Mouse (Mus musculus) mouse embryonic stem cell (cell line): ENCODE data around the gene Mas1.

Source experiments
- in situ Hi-C, 2 experiments: fragments of 300-500 bp; cut with MboI; formaldehyde crosslinking; loops; 1 replicate in 1 of 2; 3 replicates in 1 of 2; pipeline ENCODE4 v1.14.3; 2019 to 2020; ENCODE audit warnings: low sequenced_read_pairs in 2 of 2, low pct_unique_long_range_greater_than_20kb in 1 of 2, mixed read lengths in 1 of 2; ENCODE audit not compliant: unreplicated experiment in 1 of 2

Mas1 gene

DNA sequence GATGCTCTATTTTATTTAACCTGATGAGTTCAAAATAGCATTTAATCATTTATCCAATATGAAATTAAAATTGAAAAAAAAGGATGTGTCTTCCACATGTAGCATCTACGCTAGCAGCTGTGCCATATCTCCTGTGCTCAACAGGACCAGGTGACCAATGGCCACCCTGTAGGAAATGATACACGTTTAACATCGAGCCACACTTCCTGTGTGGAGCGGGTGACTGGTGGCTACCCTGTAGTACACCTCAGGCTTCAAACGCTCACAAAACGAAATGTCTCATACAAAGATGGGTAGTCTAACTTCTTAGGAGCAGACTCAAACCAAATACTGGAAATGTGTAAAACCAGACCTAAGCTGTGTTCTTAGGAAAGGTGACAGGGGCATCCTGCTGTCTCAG, 24.1 kb downstream of the Mas1 start:
- in situ Hi-C loops, result no loop called here

DNA sequence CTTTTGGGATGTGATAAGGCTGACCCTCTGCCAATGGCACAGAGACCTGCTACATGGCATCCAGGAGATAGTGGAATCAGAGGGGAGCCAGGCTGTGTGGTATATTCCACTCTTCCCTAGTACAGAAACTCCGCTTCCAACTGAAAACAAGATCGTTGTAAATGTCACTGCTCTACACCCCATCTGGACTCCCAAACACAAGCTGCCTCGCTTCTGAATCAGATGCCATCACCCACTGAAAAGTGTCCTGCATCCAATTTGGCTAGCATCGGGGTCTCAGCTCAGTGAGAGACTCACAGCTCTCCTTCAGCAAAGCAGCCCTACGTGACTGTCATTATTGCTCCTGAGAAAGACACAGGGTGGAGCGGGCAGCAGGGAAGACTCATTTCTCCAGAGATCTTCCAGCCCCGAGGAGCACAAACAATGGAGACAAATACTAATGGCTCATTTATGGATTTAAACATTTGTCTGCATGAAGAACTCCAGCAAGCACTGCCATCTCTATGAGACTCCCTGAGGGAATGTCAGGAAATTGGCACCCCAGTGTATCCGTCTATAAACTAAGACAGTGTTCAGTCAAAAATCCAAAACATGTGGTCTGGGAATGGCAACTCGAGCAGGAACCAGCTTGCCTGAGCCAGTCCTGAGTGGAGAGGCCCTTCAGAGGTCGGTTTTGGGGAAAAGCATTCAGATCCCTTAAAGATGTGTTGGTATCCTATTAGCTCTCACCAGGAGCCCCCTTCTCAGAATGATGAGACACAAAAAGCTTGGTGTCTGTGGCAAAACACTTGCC, 28.3 kb downstream of the Mas1 start:
- in situ Hi-C loops, result no loop called here

DNA sequence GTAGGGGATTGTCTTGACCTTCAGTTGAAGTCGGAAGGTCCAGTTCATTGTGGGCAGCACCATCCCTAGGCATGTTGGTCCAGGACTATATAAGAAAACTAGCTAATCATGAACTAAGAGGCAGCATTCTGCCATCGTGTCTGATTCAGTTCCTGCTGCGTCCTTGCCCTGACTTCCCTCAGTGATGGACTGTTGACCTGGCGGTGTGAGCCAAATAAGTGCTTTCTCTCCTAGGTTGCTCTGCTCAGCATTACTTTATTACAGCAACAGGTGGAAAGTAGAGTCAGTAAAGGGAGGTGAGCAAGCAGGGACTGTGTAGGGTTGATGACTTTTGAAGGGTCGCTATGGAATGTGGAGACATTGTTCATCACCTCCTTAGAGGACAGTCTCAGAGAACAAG, 32.2 kb downstream of the Mas1 start:
- in situ Hi-C loops, result no loop called here

DNA sequence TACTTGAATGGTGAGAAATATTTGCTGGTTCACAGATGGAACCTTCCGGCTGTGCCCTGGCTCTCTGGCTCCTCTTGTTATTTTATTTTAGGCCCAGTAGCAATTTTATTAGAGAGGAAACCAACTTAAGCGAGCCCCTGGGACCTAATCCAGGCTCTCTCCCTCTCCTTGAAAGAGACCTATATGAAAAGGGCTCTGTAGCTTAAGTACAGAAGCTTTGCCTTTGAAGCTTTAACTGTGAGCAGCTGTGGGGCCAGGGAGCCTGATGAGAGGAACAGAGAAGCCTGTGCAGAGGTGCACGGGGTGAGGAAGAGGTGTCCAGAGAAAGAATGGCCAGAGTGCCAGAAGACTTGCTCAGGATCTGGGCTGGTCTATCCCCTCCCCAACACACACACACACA, 33.1 kb downstream of the Mas1 start:
- in situ Hi-C loops, result no loop called here

DNA sequence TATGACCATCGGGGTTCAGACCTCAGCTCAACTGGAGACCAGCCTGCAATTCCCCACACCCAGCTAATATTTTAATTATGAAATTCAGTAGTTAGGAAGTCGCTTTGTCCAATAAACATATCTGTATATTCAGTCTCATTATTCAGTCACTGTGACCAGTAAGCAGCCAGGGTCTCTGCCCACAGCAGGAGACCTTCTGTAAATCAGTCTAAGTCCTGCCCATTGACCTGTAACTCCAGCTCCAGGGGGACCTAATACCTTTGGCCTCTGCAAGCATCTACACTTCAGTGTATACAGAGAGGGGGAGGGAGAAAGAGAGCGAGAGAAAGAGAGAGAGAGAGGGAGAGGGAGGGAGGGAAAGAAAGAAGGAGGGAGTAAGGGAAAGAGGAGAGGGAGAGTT, 33.6 kb downstream of the Mas1 start:
- in situ Hi-C loops, result no loop called here

DNA sequence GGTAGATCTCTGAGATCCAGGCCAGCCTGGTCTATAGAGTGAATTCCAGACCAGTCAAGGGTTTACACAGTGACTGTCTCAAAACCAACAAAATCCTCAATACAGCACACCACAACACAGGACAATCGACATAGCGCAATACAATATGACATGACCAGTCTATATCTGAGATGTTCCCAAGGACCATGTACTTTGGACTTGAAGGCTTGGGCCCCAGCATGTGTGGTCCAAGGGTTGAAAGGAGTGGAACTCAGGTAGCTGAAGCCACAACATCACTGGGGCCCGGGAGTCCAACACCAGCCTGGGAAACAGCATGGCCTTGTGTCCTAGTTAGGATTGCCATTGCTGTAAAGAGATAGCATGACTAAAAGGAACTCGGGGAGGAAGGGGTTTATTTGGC, 35.3 kb downstream of the Mas1 start:
- in situ Hi-C loops, result no loop called here

DNA sequence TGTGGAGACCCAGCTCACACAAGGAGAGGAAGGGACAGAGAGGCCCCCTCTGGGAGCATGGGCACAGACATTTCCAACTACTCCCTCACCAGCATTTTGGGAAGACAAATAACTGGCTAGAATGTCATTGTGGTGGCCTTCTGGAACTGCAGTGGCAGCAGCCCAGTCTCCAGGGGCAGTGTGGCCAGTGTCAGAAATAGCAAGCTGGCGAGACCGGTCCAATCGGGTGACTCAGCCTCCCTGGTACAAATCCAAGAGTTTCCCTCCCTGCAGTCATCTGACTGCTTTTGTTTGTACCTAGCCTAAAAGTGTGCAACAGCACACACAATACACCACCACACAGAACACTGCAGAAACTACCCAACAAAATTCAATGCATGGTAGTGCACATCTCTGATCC, 35.7 kb downstream of the Mas1 start:
- in situ Hi-C loops, result no loop called here

DNA sequence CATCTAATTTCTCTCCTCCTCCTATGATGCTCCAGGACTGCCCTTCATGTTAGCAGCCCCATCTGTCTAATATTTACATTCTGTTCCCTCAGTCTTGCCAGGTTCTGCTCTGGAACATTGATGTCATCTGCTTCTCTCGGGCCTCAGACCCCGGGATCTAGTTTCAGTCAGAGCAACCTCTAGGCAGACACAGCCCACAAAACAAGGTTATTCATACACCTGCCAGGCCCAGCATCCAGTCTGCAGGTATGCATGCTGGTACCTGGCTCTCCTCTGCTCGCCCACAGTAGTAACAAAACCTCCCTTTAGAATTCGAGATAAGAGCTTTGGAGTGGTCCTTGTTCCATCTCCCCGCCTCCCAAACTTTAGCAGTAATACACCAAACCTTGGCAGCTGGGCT, 37.6 kb downstream of the Mas1 start:
- in situ Hi-C loops, result no loop called here

DNA sequence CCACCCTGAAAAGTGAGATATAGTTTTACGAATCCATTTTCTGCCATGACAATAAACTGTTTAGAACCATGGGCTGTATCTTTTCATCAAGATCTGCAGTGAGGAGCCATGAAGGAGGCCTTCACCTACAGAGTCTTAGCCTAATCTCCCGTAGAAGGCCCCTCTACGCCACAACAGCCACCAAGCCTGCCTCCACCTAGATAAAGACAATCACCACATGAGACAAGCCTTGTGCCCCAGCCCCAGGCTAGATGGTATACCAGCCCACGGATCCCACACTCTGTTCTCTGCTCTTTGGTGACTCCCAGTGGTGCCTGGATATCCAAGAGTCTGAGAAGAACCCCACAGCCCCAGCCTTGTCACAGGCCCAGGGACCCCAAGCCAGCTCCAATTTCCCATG, 52.1 kb downstream of the Mas1 start:
- in situ Hi-C loops, result loop anchor here in 1 of 2 experiments (25.0 kb wide), 1 partner anchor 354 kb away; no protein-coding TSS in a partner anchor

DNA sequence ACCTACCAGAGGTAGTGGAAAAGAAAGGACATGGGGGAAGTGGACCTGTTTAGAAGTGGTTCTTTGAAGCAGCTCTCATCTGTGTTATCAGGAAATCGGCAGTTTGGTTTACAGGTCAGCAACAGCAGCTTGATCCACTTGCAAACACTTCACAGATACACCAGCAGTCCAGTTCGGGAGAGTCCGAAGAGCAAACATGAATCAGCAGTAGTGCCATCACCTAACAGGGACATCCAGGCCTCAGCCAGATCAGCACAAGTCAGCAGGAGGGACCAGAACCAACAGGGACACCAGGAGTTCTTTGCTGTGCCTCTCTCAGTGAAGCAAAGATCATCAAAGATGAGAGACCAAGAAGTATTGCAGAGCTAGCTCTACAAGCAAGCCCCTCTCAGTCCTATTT, 53.4 kb downstream of the Mas1 start:
- in situ Hi-C loops, result loop anchor here in 1 of 2 experiments (25.0 kb wide), 1 partner anchor 352 kb away; no protein-coding TSS in a partner anchor

DNA sequence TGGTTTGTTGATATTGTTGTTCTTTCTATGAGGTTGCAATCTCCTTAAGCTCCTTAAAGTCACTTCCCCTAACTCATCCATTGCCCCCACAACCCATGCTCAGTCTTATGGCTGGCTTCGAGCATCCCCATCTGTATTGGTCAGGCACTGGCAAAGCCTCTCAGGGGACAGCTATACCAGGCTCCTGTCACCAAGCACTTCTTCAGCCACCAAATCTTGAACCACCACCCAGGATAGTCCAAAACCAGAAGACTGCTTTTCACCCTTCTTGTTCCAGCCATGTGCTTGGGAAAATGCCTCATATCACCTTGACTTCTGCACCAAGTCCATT, 57.0 kb downstream of the Mas1 start:
- in situ Hi-C loops, result loop anchor here in 1 of 2 experiments (25.0 kb wide), 1 partner anchor 349 kb away; no protein-coding TSS in a partner anchor

DNA sequence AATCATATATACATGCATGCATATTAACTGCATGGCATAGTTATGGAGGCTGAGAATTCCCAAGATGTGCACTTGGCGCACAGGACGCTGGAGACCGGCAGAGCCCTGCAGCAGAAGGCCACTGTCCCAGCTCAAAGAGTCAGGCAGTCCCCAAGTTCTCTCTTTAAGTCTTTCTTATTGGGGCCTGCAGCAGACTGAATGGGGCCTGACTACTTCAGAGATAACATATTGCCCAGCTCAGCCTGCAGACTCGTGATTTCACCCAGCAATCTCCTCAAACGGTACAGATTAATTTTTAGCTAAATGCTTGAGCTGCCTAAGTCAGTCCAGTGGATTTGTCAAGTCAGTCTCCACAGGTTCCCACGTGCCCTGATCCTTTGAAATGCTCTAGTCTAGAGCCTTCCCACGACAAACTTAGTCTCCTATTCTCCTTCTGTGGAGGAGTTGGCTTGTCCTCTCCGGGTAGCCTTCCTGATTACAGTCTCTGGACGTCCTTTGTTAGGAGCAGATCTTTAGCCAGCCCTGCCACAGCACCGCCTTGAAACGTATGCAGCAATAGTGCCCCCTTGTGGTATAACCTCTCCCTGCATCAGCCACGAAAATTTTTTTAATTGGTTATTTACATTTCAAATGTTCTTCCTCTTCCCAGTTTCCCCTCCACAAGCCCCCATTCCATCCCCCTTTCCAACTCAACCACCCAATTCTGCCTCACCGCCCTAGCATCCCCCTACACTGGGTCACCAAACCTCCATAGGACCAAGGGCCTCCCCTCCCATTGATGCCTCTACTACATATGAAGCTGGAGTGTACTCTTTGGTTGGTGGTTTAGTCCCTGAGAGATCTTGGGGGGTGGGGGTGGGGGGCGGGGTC, 57.6 kb downstream of the Mas1 start:
- in situ Hi-C loops, result loop anchor here in 1 of 2 experiments (25.0 kb wide), 1 partner anchor 348 kb away; no protein-coding TSS in a partner anchor

DNA sequence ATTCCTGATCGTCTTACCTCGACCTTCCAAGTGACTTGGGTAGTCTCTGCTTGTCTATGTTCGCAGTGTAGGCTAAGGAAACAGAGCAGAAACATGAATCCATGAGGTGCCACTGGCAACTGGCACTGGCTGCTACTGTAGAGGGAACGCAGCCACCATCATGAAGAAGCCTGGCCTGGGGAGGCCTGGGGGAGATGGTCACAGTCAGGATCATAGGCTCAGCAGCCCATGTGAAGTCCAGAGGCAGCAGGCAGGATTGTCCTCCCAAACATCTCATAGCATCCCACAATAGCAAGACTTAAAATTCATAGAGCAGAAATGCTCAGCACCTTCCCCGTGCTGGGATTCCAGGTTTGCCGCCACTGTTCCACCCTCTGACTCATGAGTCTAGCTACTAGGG, 59.1 kb downstream of the Mas1 start:
- in situ Hi-C loops, result loop anchor here in 1 of 2 experiments (25.0 kb wide), 1 partner anchor 347 kb away; no protein-coding TSS in a partner anchor

DNA sequence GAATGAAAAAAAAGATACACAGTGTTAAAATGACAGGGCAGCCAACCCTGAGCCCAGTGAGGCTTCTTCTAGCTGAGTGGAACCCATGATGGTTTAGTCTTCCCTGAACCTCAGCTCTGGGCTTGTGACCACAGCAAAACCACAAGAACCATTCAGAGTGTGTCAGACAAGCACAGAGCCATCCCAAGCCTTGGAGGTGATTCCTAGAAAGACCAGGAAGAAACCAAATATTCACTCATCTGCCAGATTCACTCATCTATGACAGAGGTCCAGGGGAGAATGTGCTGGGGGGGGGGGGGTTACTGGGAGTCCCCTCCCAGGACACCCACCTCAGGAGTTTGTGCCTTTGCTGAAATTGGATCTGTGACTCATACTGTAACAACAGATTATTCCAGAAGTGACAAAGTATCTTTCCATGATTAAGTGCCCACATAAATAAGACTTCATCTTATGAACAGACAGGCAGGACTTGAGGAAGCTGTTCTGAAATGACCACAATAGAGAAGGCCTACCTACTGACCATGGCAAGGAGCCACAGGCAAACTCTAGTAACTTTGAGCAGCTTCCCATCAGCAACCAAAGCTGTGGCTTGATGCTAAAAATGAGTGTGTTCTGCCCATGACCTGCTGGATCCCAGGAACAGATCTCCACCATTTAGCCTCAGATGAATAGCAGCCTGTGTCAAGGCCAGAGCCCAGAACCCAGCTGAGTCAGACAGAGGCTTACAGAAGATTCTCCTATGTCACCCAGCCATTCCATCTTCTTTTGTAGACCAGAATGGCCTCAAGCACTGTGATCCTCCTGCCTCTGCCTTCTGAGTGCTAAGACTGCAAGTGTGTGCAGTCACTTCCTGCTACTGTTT, 63.1 kb downstream of the Mas1 start:
- in situ Hi-C loops, result loop anchor here in 1 of 2 experiments (25.0 kb wide), 1 partner anchor 343 kb away; no protein-coding TSS in a partner anchor

DNA sequence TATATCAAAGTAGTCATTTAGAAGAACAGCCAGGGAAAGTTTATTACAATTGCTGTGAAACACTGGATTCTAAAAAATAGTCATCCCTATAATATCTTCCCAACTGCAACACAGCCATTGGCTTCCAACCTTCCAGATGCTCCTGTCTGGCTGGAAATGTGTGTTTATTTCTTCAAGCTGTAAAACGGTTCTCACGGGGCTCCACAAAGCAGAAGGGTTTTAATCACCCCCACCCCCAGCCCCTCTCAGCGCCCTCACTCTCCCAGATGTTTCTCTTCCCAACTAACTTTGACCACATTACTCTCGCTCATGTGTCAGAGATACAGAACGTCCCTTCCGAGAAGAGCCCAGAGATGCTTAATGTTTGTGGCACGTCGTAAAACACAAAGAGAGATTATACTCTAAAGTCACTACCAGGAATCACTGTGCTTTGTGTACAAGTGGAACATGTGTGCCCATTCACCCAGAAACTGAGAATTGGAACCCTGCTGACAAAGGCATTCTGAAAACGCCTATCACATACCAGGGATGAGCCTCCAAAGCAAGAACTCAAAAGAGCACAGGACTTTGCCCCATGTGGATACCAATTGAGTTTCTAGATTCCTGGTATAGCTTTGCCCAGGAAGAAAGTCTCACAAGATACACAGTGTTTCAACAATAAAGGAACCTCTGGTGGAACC, 65.9 kb downstream of the Mas1 start:
- in situ Hi-C loops, result loop anchor here in 1 of 2 experiments (25.0 kb wide), 1 partner anchor 340 kb away; no protein-coding TSS in a partner anchor

DNA sequence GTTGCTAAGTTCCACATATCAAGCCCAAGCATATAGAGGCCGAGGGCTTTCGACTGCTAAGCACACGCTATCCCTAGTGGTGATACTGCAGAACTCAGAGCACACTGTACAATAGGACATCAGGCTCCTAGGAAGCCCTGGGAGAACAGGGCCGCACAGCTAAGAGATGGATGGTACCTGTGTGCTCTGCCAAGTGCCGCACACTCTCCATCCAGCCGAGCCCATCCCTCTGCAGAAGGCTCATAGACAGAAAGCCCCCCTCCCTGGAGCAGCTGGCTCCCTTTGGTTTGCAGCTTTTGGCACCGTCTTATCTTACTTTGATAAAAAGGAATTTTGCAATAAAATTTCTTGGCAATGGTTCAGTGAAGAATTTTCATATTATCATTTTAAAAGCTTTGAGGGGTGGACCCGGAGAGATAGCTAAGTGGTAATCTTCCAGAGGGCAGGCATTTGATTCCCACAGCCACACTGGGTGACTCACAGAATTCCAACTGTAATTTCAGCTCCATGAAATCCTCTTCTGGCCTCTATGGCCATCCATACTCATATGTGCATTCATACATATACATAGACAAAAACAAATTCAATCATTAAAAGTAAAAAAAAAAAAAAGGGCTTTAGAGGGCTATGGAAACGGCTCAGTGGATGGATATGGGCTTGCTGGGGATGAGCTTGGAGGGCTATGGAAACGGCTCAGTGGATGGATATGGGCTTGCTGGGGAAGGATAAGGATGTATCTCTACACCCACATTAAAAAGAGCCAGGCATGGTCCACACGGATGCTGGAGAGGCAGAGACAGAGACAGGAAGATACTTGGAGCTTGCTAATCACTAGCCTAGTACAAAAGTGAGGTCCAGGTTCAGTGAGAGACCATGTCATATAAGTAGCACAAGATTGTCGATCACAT, 68.3 kb downstream of the Mas1 start:
- in situ Hi-C loops, result loop anchor here in 1 of 2 experiments (25.0 kb wide), 1 partner anchor 337 kb away; no protein-coding TSS in a partner anchor

DNA sequence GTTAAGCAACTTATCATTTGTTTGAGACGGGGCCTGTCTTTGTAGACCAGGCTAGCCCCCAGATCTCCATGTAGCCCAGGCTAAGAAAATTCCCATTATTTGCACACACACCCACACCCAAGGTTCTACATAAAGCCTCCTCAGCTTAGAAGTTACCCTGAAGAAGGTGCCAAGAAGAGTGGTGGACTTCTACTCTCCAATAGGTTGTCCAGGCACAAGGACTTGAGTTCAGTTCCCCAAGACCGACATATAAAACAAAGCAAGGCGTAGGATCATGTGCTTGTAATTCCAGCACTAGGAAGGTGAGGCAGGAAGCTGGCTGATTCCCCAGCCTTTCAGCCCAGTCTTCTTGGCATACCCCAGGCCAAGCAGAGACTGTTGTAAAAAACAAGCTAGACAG, 69.4 kb downstream of the Mas1 start:
- in situ Hi-C loops, result no loop called here
